Mouse (Mus musculus): Measurements from ENCODE around the gene 4930455H04Rik. TPM values are rescaled to one million over a fixed set of nuclear protein-coding genes. Genes with fewer than 3 reads are reported as not detected.

Gene 4930455H04Rik
- polyA plus RNA-seq, 1 experiment: not detected

DNA sequence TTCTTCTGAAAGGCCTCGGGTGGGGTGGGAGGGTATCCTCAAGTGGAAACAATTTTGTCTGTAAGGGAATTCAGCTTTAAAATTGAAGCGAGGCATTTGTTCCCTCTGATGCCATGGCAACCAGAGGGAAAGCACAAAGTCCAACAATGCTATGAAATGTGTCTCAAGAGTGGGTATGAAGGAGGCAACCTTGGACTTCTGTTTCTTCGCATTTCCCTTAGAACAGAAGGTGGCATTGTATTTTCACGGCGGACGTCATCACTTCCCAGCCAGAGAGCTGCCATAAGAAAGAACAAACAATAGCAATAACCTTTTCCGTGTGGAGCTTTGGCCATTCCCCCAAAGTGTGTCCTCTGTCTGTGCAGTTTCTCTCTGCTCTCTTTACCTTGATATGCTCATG is 53.8 kb downstream of the 4930455H04Rik start:
- Histone ChIP-seq H3K27ac (ENCODE audit: insufficient read depth, low read length) (no peak overlapping the region), H3K4me1 (ENCODE audit: control insufficient read depth, insufficient read depth, low read length) (no peaks in the 10 kb centered on the region), H3K4me3 (replicated peaks; ENCODE audit: insufficient read depth, low read depth, low read length) (no peak overlapping the region), H3K27me3 (ENCODE audit: control insufficient read depth, insufficient read depth, low read length) (no peaks in the 10 kb centered on the region)
- WGBS: 48% methylated on average over 7 of the region's 7 CpGs
- DNase-seq: no peak
- no peak for TF ChIP-seq CTCF (IDR thresholded peaks at IDR 0.05; ENCODE audit: borderline replicate concordance, insufficient read depth, low read depth, low read length)
- TF ChIP-seq POLR2A (IDR thresholded peaks at IDR 0.05; ENCODE audit: borderline replicate concordance, insufficient read depth, low read length): no peak

GRCm38 (mm10) chr3:117024111-117024510 is 56.0 kb downstream of the 4930455H04Rik start:
- H3K27ac ChIP-seq (ENCODE audit: insufficient read depth, low read length): no peak overlapping the region
- WGBS: 86% methylated on average over 1 of the region's 1 CpGs
- DNase-seq: no peak

DNA sequence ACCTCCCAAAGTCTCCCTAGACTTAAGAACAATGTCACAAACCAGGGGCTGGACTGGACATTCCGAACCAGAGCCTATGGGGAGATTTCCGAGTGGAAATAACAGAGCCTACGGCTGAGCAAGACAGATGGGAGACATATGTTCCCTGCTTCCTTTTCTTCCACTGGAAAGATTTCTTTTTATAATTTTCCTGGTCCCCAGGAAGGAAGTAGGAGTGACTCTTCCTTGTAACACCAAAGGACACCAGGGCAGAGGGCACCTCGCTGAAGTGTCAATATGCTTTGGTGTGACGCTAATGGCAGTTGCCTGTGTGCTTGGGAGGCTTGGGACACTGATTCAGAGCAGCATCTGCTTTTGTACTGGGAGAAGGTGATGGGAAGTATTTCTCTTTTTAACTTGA is 56.5 kb downstream of the 4930455H04Rik start:
- TF ChIP-seq CTCF (IDR thresholded peaks at IDR 0.05; ENCODE audit: borderline replicate concordance, insufficient read depth, low read depth, low read length): no peak
- TF ChIP-seq POLR2A (IDR thresholded peaks at IDR 0.05; ENCODE audit: borderline replicate concordance, insufficient read depth, low read length): no peak
- Histone ChIP-seq H3K27me3 (ENCODE audit: control insufficient read depth, insufficient read depth, low read length) (no peaks in the 10 kb centered on the region), H3K27ac (ENCODE audit: insufficient read depth, low read length) (no peak overlapping the region), H3K4me3 (replicated peaks; ENCODE audit: insufficient read depth, low read depth, low read length) (no peak overlapping the region), H3K4me1 (ENCODE audit: control insufficient read depth, insufficient read depth, low read length) (no peaks in the 10 kb centered on the region)
- WGBS: 79% methylated on average over 5 of the region's 5 CpGs
- no peak for DNase-seq

More at GRCm38 (mm10) chr3:117024111-117024510, 56.0 kb downstream of the 4930455H04Rik start:
- TF ChIP-seq CTCF (IDR thresholded peaks at IDR 0.05; ENCODE audit: borderline replicate concordance, insufficient read depth, low read depth, low read length): no peak
- TF ChIP-seq POLR2A (IDR thresholded peaks at IDR 0.05; ENCODE audit: borderline replicate concordance, insufficient read depth, low read length): no peak
- Histone ChIP-seq H3K4me1 (ENCODE audit: control insufficient read depth, insufficient read depth, low read length) (no peaks in the 10 kb centered on the region), H3K4me3 (replicated peaks; ENCODE audit: insufficient read depth, low read depth, low read length) (no peak overlapping the region), H3K27me3 (ENCODE audit: control insufficient read depth, insufficient read depth, low read length) (no peaks in the 10 kb centered on the region)

DNA sequence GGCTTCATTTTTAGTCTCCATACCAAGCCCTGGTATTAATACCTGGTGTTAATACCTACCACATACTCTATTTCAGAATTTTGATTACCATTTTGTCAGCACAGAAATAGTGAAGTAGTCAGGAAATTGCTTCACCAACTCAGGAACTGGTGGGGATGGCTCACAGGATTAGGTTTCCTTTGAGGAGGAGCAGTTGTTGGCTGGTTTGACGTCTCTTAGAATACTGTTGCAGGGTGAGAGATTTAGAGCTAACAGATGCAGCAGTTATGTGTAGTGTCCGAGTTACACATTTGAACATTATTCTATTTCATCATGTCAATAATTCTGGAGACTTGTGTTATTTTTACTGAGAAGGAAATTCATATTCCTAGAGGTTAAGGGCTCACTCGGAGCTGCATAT is 57.4 kb downstream of the 4930455H04Rik start:
- Histone ChIP-seq H3K4me3 (replicated peaks; ENCODE audit: insufficient read depth, low read depth, low read length) (no peak overlapping the region), H3K27ac (ENCODE audit: insufficient read depth, low read length) (no peak overlapping the region), H3K27me3 (ENCODE audit: control insufficient read depth, insufficient read depth, low read length) (no peaks in the 10 kb centered on the region), H3K4me1 (ENCODE audit: control insufficient read depth, insufficient read depth, low read length) (no peaks in the 10 kb centered on the region)
- DNase-seq: no peak
- TF ChIP-seq CTCF (IDR thresholded peaks at IDR 0.05; ENCODE audit: borderline replicate concordance, insufficient read depth, low read depth, low read length) (no peak), POLR2A (IDR thresholded peaks at IDR 0.05; ENCODE audit: borderline replicate concordance, insufficient read depth, low read length) (no peak)
- 89% methylated on average over 3 of the region's 3 CpGs for WGBS

Other genes with a start within 250 kb of the 4930455H04Rik start
- gene Agl, start 160.1 kb upstream of the 4930455H04Rik start, polyA plus RNA-seq (2012; rRNA removed): 20.6 and 20.8 TPM in 2 replicates
- 0.70 and 0.92 TPM in 2 replicates for gene Frrs1, start 108.8 kb upstream of the 4930455H04Rik start, polyA plus RNA-seq (2012; rRNA removed)
- 5.1 TPM in 2 replicates for gene Palmd, start 720 bp downstream of the 4930455H04Rik start, polyA plus RNA-seq (2012; rRNA removed)

Measured in cerebellum, adult 2 months (tissue).